Mouse (Mus musculus) C2C12 (cell line): ENCODE measurements at regions not wholly inside any gene's neighbourhood (a gene's known extent, or its start where the extent isn't known, plus 50 kb on each side); places are given as distances from the start of the nearest gene placed in this dataset.

Source experiments
- CEBPB ChIP-seq: IDR thresholded peaks from one replicate; pipeline ENCODE4 v1.6.1; 2011; ENCODE audit warnings: low read depth, mild to moderate bottlenecking, control low read depth, moderate library complexity
- CTCF ChIP-seq: IDR thresholded peaks from one replicate; pipeline ENCODE4 v1.5.1; 2011; ENCODE audit not compliant: control insufficient read depth, insufficient read depth, insufficient read length
- FOSL1 ChIP-seq: IDR thresholded peaks from one replicate; pipeline ENCODE4 v1.8.0; 2011; ENCODE audit warnings: mild to moderate bottlenecking, low read length; ENCODE audit not compliant: poor library complexity, insufficient read depth, severe bottlenecking
- MAX ChIP-seq: IDR thresholded peaks from one replicate; pipeline ENCODE4 v1.6.1; 2011; ENCODE audit warnings: mild to moderate bottlenecking, control low read depth
- MYOD1 ChIP-seq: IDR thresholded peaks from one replicate; pipeline ENCODE4 v1.6.1; 2011; ENCODE audit warnings: low read depth; ENCODE audit not compliant: control insufficient read depth, insufficient read length
- MYOG ChIP-seq: IDR thresholded peaks from one replicate; pipeline ENCODE4 v1.6.1; 2011; ENCODE audit not compliant: control insufficient read depth, insufficient read length; ENCODE audit errors: extremely low read depth
- USF1 ChIP-seq: IDR thresholded peaks from one replicate; pipeline ENCODE4 v1.6.1; 2011; ENCODE audit warnings: low read depth, mild to moderate bottlenecking, control low read depth, moderate library complexity

GRCm38 (mm10) chr10:37589889-37590288, 451.2 kb upstream of the Marcks start:
- no peak for TF ChIP-seq CTCF
- no peak for TF ChIP-seq USF1
- TF ChIP-seq MYOD1, result no peak
- no peak for TF ChIP-seq MAX
- no peak for TF ChIP-seq FOSL1
- TF ChIP-seq CEBPB, result no peak
- no peak for TF ChIP-seq MYOG
